Mouse (Mus musculus) embryonic facial prominence, embryonic 10.5 days (tissue): ENCODE measurements around the gene Fbxo9. TPM values are rescaled to one million over a fixed set of nuclear protein-coding genes. Genes with fewer than 3 reads are reported as not detected.
"Not testable (repeated sequence)": the region's sequence is repeated elsewhere in the genome, so short reads cannot be mapped to it uniquely, and the experiment has no call there.

Experiments used
- DNase-seq: peaks from one replicate; pipeline ENCODE4 v3.0.0-alpha.2; 2017; ENCODE audit warnings: low spot score
- H3K27ac ChIP-seq: fragments of 300-500 bp; sonication (generic); replicated peaks from 2 replicates; pipeline ENCODE4 v1.5.1; 2016; ENCODE audit warnings: mild to moderate bottlenecking
- H3K27me3 ChIP-seq: fragments of 300-500 bp; sonication (generic); replicated peaks from 2 replicates; pipeline ENCODE4 v1.6.1; 2016; ENCODE audit warnings: low read depth, mild to moderate bottlenecking; ENCODE audit not compliant: poor library complexity, severe bottlenecking
- H3K36me3 ChIP-seq: fragments of 300-500 bp; sonication (generic); replicated peaks from 2 replicates; pipeline ENCODE4 v1.6.1; 2016; ENCODE audit warnings: mild to moderate bottlenecking, moderate library complexity
- H3K4me1 ChIP-seq: fragments of 300-500 bp; sonication (generic); 2 replicates; pipeline ENCODE4 v1.6.1; 2016
- H3K4me3 ChIP-seq: fragments of 300-500 bp; sonication (generic); 2 replicates; pipeline ENCODE4 v1.5.1; 2016; ENCODE audit warnings: mild to moderate bottlenecking, moderate library complexity
- H3K9me3 ChIP-seq: fragments of 300-500 bp; sonication (generic); 2 replicates; pipeline ENCODE4 v1.6.1; 2016; ENCODE audit warnings: mild to moderate bottlenecking
- WGBS: fragments of 180-500 bp; shearing (Covaris S2); methylation state at CpG from one replicate; pipeline ENCODE4 v1.1.7; 2016; 5-methylcytosine and 5-hydroxymethylcytosine counted together
- polyA plus RNA-seq: library from polyadenylated mRNA; unstranded; fragments of >200 nt; fragmentation: Nextera tagmentation; extraction: Ambion mirVana; gene quantifications from 2 replicates; pipeline ENCODE4 v1.2.1, GENCODE M21; 2016

Fbxo9 gene
- 22.9 and 24.7 TPM in 2 replicates for polyA plus RNA-seq

DNA sequence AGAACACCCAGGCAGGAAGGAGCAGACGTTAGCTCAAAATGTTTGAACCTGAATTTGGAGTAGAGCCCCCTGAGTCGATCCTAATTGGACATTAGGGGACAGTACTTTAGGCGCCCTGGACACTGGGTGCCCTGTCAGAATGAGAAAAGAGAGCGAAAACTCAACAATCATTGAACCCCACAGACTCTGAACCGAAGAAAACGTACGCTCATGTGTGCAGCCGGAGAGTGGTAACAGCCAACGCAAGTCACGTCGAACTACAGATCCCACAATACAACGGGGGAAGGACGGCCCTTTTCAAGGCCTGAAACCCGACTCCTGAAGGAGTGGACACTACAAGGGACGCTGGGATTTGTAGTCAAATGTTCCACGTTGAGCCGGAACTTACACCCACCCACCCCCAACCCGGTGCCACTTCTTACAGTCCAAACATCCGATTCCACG lies at the start of gene Fbxo9, which contains the start of gene Ick:
Gene Fbxo9, minus strand, starts transcription at position 270 of the 444 bp plus-strand sequence.
Gene Ick, plus strand, starts transcription at position 397 of the 444 bp plus-strand sequence.
- peaks cover 31% of the 10 kb centered on the region for H3K4me1 ChIP-seq
- DNase-seq = peak; percentile 89
- H3K27me3 ChIP-seq = no peaks in the 10 kb centered on the region
- no peaks in the 10 kb centered on the region for H3K9me3 ChIP-seq
- WGBS = under 1% methylated on average over 20 of the region's 20 CpGs
- H3K36me3 ChIP-seq = 0 out of 2 replicates have a peak, but pooled peaks cover 3% of the 10 kb centered on the region
- peak within 1 kb of the TSS; percentile 97 for H3K4me3 ChIP-seq
- peak within 1 kb of the TSS; percentile 93 for H3K27ac ChIP-seq

DNA sequence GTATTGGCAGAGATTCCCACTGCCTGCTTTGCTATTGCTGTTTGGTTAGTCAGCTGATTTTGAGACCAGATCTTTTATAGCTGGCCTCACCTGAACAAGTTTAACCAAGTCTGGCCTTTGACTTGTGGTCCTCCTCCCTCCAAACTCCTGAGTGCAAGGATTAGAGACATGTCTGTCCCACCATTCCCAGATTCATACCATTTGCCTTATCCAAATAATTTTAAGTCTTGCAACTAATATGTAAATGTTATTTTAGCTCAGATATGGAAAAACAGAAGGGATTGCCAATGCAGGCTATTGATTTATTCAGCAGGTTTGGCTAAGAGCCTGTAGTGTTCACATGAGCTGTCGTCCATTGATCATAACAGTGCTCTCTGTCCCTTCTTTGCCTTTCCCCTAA lies 48.4 kb upstream of the Fbxo9 start:
- peaks cover 94% of the 10 kb centered on the region for H3K36me3 ChIP-seq
- H3K4me1 ChIP-seq = no peaks in the 10 kb centered on the region
- no peak for DNase-seq
- no peaks in the 10 kb centered on the region for H3K27me3 ChIP-seq
- no peak overlapping the region for H3K4me3 ChIP-seq
- WGBS = 93% methylated on average over 1 of the region's 1 CpGs
- no peak overlapping the region for H3K27ac ChIP-seq
- no peaks in the 10 kb centered on the region for H3K9me3 ChIP-seq

DNA sequence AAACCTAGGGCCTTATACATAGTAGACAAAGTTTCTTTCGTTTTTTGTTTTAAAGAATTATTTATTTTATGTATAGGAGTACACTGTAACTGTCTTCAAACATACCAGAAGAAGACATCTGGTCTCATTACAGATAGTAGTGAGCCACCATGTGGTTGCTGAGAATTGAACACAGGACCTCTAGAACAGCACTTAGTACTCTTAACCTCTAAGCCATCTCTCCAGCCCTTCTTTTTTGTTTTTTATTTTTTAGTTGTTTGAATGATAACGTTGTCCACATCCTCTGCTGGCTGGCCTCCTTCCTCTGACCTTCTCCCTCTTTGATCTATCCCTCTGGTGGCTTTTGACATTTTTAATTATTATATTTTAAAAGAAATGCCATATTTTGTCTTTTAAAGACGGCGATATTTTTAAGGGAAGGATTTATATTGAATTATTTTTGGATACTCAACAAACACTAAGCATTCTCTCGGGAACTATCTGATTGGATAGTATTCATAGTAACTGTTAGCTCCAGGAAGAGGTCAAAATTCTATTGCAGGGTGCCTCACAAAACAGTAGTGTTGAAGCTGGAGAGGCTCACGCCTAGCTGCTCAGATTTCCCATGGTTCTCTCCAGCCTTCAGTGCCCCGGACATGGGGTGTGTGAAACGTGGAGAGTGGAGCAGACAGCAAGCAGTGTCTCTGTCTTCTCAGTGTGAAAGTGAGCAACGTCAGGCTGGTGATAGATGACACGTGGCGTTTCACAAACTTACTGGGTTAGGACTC lies 45.5 kb upstream of the Fbxo9 start:
- Histone ChIP-seq H3K36me3 (peaks cover 90% of the 10 kb centered on the region), H3K27ac (no peak overlapping the region), H3K27me3 (no peaks in the 10 kb centered on the region), H3K4me3 (no peak overlapping the region), H3K4me1 (no peaks in the 10 kb centered on the region), H3K9me3 (no peaks in the 10 kb centered on the region)
- DNase-seq = no peak
- 87% methylated on average over 11 of the region's 11 CpGs for WGBS

DNA sequence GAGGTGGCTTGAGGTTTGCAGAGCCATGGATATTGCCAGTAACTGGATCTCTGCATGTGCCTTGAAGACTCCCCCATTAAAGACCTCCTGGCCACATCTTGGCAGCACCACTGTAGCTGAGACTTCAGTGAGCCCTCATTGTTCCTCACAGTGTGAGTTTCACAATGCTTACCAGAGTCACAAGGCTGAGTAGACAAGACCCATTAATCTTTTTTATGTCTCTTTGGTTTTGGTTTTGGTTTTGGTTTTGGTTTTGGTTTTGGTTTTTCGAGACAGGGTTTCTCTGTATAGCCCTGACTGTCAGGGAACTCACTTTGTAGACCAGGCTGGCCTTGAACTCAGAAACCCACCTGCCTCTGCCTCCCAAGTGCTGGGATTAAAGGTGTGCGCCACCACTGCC lies 40.9 kb upstream of the Fbxo9 start:
- H3K9me3 ChIP-seq, DNase-seq, H3K27me3 ChIP-seq, H3K4me3 ChIP-seq, H3K27ac ChIP-seq: not testable (repeated sequence)
- Histone ChIP-seq H3K4me1 (peaks cover 11% of the 10 kb centered on the region), H3K36me3 (peaks cover 85% of the 10 kb centered on the region)
- WGBS = 92% methylated on average over 2 of the region's 2 CpGs

DNA sequence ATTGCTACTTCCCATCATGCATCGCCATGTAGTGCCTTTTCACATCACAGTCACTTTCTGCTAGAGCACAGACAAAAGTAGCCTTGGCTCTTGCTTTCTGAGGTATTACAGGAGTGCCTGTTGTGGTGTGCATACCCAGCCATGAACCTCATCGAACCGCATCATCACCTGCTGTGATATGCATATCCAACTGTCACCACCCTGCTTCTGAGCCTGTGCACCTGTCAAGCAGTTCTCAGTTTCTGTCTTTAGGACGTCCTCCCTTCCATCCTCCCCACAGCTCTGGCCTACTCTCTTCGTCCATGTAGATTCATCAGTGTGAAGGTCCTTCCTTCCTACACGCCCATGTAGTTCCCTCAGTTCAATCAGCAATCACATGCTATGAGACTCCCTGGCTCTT lies 39.3 kb upstream of the Fbxo9 start:
- Histone ChIP-seq H3K9me3 (no peaks in the 10 kb centered on the region), H3K4me1 (peaks cover 11% of the 10 kb centered on the region), H3K27ac (no peak overlapping the region), H3K27me3 (no peaks in the 10 kb centered on the region), H3K4me3 (no peak overlapping the region), H3K36me3 (peaks cover 85% of the 10 kb centered on the region)
- DNase-seq = no peak
- 93% methylated on average over 6 of the region's 6 CpGs for WGBS

DNA sequence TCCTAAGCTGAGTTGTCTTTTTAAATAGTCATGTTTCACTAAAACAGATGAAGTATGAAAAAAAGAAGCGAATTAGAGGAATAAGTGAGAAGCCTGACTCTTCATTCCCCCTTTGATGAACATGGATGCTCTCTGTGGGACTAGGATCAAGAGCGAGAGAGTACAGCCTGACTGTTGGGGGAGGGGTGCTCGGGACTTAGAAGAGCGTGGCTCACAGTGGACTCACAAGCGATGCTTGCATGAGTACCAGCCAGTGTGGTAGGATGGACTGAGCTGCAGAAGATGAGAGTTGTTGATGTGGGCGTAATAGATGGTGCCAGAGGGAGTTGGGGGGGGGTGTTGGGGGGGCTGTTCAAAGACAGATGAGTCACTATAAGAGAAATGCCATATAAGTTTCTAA lies 37.8 kb upstream of the Fbxo9 start:
- peaks cover 87% of the 10 kb centered on the region for H3K36me3 ChIP-seq
- WGBS = 74% methylated on average over 6 of the region's 6 CpGs
- no peak overlapping the region for H3K27ac ChIP-seq
- H3K9me3 ChIP-seq = peaks cover 8% of the 10 kb centered on the region; the same call in 1 of the 2 replicates
- H3K27me3 ChIP-seq = no peaks in the 10 kb centered on the region
- H3K4me1 ChIP-seq = peaks cover 11% of the 10 kb centered on the region
- H3K4me3 ChIP-seq = no peak overlapping the region
- no peak for DNase-seq

DNA sequence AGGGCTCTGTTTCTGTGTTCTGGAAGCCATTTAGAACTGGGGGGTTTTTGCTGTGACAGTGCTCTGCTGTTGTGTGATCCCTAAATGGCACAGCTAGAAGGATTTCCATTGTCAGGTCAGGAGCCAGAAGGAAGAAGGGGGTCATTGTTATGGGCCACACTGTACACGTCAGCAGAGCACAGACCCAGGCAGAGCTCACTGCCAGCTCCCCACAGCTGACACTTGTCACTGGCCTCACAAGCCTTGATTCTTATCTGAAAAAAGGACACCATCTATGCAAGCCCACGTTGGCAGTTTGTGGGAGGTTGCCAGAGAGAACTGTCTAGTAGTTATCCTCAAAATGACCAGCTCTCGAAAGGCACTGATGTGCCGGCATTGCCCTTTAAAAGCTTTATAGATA lies 37.2 kb upstream of the Fbxo9 start:
- H3K4me1 ChIP-seq = peaks cover 11% of the 10 kb centered on the region
- H3K36me3 ChIP-seq = peaks cover 87% of the 10 kb centered on the region
- no peak overlapping the region for H3K27ac ChIP-seq
- peaks cover 10% of the 10 kb centered on the region; the same call in 1 of the 2 replicates for H3K9me3 ChIP-seq
- no peak for DNase-seq
- H3K27me3 ChIP-seq = no peaks in the 10 kb centered on the region
- WGBS = 64% methylated on average over 4 of the region's 4 CpGs
- no peak overlapping the region for H3K4me3 ChIP-seq

DNA sequence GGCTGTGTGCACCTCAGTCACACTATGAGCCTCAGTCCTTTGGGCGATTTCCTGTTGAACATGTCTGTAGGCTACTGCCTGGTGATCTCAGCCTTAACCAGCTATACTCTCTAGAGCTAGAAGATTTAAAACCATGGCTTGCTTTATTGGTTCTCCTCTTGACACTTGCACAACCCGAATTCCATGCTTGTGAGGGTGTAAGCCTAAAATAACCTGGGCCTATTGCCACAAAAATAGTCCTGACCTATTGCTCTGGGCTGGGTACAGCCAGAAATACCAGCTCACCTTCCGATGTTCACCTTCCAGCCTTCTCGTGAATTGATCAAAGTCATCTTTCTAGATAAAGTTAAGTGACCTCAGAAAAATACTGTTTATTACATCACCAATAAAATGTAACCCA lies 30.6 kb upstream of the Fbxo9 start:
- Histone ChIP-seq H3K27me3 (no peaks in the 10 kb centered on the region), H3K4me1 (no peaks in the 10 kb centered on the region), H3K9me3 (peaks cover 10% of the 10 kb centered on the region; the same call in 1 of the 2 replicates), H3K27ac (no peak overlapping the region), H3K36me3 (peaks cover 96% of the 10 kb centered on the region), H3K4me3 (no peak overlapping the region)
- DNase-seq = no peak
- WGBS = 90% methylated on average over 4 of the region's 4 CpGs

DNA sequence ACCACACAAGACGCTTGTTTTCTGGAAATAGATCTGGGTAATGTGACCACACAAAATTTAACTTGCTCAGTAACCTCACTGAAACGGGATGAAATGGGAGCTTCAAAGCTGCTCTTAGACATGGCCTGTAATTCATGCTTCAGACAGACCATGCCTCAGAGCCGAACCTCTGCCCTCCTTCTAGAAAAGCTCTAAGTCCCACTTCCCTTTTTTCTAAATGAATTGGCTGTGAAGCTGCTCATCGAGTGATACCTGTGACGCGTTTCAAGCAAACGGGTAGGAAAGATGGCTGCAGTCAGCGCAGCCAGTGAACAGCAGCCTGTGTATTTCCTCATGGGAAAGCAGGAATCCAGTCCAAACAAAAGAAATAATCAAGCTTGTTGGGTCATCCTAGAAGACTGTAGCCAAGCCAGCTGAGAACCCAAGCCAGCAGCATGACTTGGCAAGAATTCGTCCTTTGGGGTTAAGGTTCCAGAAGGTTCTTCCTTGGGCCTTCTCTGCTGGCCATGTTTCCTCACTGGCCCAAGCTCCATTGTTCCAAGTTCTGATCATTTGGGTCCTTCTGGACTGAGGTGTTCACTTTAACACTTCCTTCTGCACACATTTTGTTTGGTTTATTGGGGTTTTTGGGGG lies 29.3 kb upstream of the Fbxo9 start:
- Histone ChIP-seq H3K27me3 (no peaks in the 10 kb centered on the region), H3K36me3 (peaks cover 96% of the 10 kb centered on the region), H3K4me1 (no peaks in the 10 kb centered on the region), H3K27ac (no peak overlapping the region), H3K4me3 (no peak overlapping the region), H3K9me3 (peaks cover 10% of the 10 kb centered on the region; the same call in 1 of the 2 replicates)
- no peak for DNase-seq
- WGBS = 93% methylated on average over 9 of the region's 9 CpGs

DNA sequence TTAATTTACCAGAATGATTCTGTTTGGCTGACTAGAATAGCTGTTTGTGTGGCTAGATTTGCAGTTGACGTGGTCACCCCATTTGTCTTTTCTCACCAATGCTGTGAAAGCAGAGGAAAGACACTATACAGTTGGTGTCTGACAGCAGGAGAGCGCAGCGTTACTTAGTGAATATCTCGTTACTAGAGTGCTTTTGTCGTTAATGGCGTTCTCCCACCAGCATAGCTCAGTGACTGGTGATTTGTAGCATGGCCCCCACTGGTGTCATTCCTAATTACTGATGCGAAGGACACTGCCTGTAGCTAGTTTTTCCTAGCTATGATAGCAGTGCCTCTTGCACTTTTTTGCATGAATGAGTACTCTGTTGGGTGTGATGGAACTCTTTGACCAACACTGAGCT lies 26.8 kb upstream of the Fbxo9 start:
- Histone ChIP-seq H3K4me3 (no peak overlapping the region), H3K4me1 (no peaks in the 10 kb centered on the region), H3K27ac (no peak overlapping the region), H3K9me3 (no peaks in the 10 kb centered on the region), H3K36me3 (peaks cover 96% of the 10 kb centered on the region), H3K27me3 (no peaks in the 10 kb centered on the region)
- DNase-seq = no peak
- WGBS = 75% methylated on average over 7 of the region's 7 CpGs

DNA sequence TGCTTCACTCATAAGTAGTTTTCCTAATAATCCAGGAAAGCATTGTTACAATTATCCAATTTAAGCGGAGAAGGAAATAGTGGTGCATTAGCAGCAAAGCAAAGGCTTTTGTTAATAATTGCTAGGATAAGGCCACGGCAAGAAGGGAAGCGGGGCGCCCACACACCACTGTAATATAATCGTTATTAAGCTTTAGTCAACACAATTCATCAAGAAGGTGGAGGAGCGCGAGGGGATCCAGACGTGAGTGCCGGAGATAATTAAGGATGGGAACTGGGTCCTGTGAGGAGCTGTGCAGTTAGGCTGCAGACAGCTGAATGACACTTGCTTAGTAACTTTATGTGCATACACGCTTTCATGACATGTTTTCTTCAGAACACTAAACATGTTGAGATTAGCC lies 17.8 kb upstream of the Fbxo9 start:
- H3K27ac ChIP-seq = no peak overlapping the region
- no peaks in the 10 kb centered on the region for H3K9me3 ChIP-seq
- DNase-seq = no peak
- no peak overlapping the region for H3K4me3 ChIP-seq
- H3K36me3 ChIP-seq = peaks cover 69% of the 10 kb centered on the region
- 81% methylated on average over 10 of the region's 10 CpGs for WGBS
- peaks cover 13% of the 10 kb centered on the region for H3K4me1 ChIP-seq
- no peaks in the 10 kb centered on the region for H3K27me3 ChIP-seq

DNA sequence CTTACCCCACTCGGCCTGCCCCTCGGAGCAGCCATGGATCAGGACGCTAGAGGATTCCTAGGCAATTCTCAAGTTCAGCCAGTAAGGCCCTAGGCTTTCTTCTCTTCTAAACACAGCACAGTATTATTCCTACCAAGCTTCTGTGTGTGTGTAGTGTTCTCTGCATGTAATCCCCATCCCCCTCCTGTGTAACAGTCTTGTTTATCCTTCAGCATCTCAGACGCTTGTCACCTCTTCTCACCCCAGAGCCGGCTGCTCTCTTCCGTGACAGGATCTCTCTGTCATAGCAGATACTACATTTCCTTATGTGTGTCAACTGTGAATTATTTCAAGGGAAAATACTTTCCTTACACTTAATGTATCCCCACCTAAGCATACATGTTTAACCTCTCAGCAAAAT lies 17.1 kb upstream of the Fbxo9 start:
- Histone ChIP-seq H3K9me3 (no peaks in the 10 kb centered on the region), H3K27me3 (no peaks in the 10 kb centered on the region), H3K36me3 (peaks cover 69% of the 10 kb centered on the region), H3K4me3 (no peak overlapping the region), H3K4me1 (peaks cover 13% of the 10 kb centered on the region), H3K27ac (no peak overlapping the region)
- DNase-seq = no peak
- 77% methylated on average over 6 of the region's 6 CpGs for WGBS

DNA sequence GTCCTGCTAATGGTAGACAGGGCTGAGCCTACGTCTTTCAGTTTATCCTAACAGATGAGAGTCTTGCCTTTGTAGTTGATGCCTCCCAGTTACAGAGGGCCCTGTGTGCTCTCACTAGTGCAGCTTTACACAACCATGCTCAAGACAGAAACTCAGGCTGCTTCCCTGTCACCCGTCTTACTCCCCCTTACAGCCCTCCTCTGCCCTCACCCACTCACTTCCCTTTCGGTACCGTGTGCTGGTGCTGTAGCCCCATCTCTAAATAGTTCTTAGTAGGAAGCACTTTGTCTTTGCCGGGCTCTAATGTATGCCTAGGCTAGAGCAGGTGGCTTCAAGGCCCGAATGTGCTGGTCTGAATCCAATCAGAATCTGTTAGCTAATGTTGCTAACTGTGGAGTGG lies 15.4 kb upstream of the Fbxo9 start:
- no peak overlapping the region for H3K4me3 ChIP-seq
- H3K9me3 ChIP-seq = no peaks in the 10 kb centered on the region
- no peaks in the 10 kb centered on the region for H3K27me3 ChIP-seq
- DNase-seq = no peak
- peaks cover 61% of the 10 kb centered on the region for H3K36me3 ChIP-seq
- 90% methylated on average over 6 of the region's 6 CpGs for WGBS
- H3K4me1 ChIP-seq = peaks cover 13% of the 10 kb centered on the region
- no peak overlapping the region for H3K27ac ChIP-seq
